Mouse (Mus musculus): ENCODE data around the gene Rnf223.

Gene Rnf223

DNA sequence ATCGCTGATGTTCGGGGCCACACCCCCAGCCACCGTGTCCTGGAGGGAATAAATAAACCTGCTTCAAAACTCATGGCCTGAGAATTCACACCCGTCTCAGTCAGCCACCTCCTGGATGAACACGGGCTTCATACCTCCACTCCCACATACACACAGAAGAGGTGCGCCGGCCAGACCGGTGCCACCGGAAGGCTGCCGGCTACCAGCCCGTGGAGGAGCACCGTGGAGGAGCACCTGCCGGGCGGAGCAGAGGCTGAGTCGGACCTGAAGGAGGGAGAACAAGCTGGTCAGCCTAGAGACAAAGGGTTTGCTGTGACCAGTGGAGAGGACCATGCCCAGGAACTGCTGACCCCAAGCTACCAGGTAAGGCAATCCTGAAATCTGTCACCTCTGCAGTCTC, at the start of gene Rnf223:
TSS of gene Rnf223 (plus strand) at position 78 of the 400 bp plus-strand sequence.
- CTCF ChIA-PET: no interaction called here

DNA sequence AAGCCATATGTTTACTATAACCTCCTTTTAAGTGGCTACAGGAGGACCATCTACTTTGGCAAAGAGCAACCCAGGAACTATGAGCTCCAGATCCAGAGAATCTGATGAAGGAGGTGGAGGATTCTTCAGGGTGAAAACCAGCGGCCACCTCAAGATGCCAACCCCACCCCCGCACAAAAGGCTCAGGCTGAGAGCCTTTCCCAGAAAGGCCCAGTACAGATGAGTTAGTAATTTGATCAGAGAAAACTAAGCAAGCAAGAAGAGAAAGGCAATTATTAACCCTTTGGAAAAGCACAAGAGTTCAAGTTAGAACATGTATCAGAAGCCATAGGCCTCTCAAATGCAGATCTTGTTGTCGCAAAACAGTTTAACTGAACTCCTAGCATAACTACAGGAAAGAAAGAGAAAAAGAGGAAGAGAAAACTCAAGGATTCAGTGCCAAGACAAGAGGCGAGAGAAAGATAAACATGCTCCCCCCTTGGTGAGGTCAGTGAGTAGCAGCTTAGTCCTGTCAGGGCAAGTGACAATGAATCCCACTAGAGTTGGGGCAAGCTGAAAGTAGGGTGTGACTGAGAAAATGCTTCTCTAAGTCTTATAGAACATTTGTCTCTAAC, 47.6 kb upstream of the Rnf223 start:
- CTCF ChIA-PET: no interaction called here

DNA sequence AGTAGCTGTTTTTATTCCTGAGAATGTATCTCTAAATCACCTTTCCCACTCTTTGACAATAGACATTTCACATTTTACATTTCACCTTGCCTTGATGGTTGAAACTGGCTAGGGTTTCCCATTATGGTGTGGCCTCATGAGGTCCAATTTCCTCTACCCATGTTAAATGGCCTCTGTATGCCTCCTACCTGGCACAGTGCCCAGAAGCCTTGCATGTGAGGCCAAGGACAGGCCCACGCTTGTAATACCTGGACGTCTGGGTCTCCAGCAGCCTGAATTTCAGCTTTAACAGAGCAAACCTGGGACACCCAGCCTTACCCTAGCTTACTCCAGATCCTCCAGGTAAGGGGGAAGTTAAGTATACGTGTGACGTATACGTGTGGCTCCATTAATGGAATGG, 47.0 kb upstream of the Rnf223 start:
- CTCF ChIA-PET: no interaction called here

DNA sequence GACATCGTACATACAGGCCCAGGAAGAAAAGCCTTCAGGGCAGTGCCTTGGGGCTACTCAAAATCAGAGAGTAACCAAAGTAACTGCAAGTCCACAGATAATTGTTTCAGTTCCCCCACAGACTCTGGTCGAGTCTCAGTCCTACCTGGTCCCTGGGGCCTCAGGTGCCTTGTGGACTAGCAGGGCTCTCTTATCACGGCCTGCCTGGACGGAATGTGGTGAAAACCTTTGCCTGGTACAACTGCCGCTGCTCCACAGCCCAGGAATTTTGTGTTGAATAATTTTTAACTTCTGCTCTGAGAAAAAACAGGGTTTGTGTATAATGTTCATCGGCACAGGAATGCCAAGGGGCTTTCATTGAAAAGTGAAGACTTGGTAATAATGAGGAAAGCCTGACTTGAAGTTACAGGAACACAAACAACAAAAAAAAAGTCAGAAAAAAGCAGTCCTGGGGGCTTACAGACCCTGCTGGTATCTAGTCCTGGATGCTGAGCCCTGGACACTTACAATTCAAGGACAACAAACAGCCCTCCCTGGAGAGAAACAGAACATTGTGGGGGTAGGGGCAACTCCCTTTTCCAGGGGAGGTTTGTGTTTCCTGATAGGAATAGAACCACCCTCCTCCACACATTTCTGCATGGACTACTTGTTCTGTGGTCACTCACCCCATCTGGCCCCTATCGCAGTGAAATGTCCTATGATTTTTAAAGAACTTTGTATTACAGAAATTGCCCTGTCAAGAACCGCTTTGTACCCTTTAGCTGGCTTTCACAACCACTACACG, 46.0 kb upstream of the Rnf223 start:
- CTCF ChIA-PET: no interaction called here

DNA sequence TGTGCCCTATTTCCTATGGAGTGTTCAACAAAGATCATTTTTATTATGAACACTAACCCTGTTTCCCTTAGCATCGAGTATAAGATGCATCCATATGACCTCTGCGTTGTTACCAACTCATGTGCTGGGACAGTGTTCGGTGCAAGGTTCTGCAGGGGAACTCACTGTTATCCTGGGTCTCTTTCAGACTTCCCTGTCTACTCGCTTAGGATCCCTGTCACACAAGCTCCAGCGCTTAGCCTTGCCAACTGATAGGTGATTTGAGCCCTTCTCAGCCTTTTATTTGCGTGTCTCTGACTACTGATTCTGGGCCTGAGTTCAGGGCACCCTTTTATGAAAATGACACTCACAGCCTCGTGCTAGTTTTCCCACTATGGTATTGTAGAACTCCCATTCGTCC, 45.1 kb upstream of the Rnf223 start:
- CTCF ChIA-PET: no interaction called here

DNA sequence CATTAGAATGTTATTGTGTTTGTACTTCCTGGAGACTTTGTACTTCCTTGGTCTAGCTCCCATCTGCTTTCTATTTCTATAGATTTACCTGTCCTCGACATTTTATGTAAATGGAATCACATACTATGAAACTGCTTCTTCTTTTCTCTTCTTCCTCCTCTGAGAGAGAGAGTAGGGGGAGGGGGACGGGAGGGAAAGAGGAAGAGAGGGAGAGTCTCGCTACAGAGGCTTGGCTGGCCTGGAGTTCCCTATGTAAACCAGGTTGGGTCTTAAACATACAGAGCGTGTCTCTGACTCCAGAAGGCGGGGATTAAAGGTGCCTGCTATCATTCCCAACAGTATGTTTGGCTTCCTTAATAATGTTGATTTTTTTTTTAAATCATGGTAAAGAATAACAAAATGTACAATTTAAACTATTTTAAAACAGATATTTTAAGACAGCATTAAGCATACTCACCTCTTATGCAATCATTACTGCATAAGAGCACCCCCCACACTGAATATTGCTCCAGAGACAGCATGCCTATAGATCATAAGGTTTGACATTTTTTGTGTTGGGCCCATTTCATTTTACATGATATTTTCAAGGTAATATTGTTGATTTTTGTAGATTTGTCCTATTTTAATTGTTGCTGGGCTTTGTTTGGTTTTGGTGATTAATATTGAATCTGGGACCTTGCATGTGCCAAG, 42.8 kb upstream of the Rnf223 start:
- CTCF ChIA-PET: no interaction called here

DNA sequence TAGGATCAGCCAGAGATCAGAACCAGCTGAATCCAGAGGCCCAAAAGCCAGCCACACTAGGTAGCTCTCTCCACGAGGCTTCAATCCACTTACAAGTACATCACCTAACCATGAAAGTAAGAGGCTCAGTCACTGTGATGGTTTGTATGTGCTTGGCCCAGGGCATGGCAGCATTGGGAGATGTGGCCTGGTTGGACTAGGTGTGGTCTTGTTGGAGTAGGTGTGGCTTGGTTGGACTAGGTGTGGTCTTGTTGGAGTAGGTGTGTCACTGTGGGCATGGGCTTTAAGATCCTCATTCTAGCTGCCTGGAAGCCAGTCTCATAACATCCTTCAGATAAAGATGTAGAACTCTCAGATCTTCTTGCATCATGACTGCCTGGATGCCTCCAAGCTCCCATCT, 39.1 kb upstream of the Rnf223 start:
- CTCF ChIA-PET: no interaction called here

DNA sequence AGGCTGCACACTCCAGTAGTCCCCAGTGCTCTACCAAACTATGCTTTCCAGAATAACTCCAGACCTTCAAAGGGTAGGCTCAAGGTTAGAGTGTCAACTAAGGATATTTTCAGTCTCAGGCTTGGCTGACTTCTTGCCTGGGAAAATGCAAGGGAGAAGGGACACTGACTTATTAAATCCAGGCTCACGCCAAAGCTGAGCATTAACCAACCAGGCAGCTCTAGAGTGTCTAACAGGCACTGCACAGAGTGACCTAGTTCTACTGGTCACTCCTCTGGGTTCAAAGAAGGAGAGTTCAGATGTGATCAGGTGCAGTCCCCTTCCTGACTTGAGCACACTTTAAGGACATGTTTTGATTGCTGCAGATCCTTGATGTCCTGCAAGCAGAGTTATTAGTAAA, 37.5 kb upstream of the Rnf223 start:
- CTCF ChIA-PET: interaction anchor here (0.6 kb wide), 1 partner anchor 15 kb away, joined by 7 read pairs; no protein-coding TSS in a partner anchor

DNA sequence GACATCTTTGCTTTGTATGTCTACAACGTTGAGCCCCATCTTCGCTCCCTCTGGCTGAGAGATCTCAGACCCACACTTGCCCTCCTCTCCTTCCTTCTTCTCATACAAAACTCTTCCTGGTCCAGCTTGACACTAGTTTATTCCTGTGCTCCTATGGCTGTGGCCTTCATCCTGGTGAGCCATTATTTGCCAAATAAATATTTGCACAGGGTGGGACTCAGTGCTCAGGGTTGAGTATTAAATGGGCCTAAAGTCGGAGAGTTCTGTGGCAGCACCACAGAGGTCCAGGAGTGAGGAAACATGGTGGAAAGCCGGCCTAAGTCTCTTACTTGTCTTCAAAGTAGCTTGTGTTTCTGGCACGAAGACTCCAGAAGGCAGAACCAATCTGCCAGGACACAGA, 36.6 kb upstream of the Rnf223 start:
- CTCF ChIA-PET: interaction anchor here (0.6 kb wide), 1 partner anchor 112 kb away, joined by 7 read pairs; no protein-coding TSS in a partner anchor

DNA sequence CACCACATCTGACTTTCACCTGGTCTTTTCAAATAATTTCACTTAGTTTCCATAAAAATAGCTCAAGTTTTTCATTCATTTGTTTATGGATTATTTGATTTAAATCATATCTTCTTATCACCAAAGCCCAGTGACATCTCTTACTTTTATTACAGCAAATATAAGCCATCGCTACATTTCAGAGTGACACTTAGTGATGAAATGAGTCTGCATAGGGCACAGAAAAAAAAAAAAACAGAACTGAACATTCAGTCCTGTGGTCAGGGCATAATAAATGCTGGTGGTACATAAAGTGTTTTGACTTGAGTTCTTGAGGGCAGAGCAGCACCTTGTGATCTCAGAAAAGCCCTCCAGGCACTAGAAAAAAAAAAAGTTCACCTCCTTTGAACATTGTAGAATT, 34.1 kb upstream of the Rnf223 start:
- CTCF ChIA-PET: no interaction called here

DNA sequence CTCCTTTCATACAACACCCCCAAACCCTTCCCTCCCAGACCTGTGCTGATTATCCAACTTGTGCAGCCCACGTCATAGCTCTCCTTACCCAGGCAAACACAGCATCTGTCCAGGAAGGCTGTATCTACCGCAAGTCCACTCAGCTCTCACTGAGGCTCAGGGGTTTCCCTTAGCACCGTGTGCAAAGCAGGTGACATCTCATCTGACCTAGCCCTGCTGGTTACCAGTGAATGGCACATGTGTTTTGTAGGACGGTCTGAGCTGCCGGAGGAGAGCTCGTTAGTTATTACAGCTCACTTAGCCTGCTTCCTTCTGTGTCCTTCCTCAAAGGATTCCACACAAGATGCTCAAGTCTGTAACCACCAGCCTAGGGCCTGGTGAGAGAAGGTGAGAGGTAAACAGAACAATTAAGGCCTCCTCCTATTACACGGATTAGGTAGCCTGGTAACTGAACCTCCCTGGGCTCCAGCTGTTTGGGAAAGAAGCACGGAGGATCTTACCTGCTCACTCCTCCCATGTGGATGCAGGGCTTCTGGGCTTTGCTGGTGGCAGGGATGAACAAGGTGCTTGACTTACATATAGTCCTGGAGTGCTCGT, 32.4 kb upstream of the Rnf223 start:
- CTCF ChIA-PET: interaction anchor here (0.9 kb wide), 1 partner anchor 11 kb away, joined by 3 read pairs; no protein-coding TSS in a partner anchor

DNA sequence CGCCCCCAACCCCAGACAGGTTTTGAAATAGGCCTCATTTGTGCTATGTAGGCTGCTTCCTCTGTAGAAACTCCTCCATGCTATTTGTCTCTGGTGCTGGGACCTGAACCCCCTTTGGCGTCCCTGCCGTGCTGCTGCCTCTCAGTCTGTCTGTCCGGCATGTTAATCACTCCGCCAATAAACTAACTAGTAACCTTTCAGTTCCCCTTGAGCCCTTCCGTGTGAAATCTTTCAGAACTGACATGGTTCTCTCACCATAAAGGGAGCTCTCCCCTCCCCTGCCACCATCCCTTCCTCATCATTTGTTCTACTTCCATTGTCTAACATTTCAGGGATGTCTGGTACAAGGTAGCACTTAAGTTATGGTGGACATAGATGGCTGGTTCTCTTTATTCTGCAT, 30.9 kb upstream of the Rnf223 start:
- CTCF ChIA-PET: no interaction called here

DNA sequence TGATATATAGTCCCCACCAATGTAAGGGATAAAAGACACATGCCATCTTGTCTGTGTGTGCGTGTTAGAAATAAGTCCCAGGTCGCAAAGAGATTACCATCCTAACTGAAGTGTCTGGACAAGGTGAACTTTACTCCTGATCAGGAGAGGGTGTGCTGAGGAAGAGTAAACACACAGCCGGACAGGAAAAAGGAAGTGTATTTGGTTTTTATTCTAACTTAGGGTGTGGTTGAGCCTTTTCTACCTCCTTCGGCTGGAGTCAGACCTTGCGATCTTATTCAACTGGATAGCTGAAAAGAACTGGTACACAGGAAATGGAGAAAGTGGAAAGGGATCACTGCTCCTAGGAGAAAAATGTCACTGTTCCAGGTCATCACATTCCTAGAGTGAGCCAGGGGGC, 29.8 kb upstream of the Rnf223 start:
- CTCF ChIA-PET: no interaction called here

DNA sequence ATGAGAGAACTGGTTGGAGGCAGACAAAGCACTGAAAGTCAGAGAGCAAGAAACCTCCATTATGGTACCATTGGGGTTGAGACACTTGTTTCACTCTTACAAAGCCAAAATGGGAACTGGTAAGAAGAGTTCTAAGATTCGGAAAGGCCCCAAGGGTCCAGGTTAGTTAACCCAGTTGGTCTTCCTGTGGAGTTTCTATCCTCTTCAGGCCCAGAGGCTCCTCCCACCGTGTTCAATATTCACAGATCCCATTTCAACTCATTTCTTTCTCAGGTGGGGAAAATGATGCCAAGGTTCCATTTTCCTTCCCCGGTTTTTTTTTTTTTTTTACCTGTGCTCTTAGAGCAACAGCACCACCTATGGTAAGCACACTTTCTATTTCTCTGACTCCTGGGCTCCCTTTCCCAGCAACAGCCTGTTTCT, 28.8 kb upstream of the Rnf223 start:
- CTCF ChIA-PET: interaction anchor here (0.7 kb wide), 1 partner anchor 17 kb away, joined by 6 read pairs; no protein-coding TSS in a partner anchor

DNA sequence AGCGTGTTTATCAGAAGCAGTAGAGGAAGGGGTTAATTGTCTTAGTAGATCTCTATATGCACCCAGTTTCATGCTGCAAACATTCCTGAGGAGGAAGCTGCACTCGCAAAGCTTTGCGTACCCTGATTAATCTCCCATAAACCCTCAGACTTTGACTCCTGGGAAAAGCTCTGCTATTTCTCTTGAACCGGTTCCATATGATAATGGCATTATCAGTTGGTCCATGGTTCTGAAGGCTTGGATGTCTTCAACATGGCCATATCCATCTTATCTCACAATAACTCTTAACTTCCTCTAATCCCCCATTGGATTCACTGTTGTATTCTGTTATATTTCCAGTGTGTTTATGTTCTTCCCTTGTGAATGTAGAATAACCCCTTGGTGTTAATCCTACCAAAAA, 27.0 kb upstream of the Rnf223 start:
- CTCF ChIA-PET: no interaction called here

DNA sequence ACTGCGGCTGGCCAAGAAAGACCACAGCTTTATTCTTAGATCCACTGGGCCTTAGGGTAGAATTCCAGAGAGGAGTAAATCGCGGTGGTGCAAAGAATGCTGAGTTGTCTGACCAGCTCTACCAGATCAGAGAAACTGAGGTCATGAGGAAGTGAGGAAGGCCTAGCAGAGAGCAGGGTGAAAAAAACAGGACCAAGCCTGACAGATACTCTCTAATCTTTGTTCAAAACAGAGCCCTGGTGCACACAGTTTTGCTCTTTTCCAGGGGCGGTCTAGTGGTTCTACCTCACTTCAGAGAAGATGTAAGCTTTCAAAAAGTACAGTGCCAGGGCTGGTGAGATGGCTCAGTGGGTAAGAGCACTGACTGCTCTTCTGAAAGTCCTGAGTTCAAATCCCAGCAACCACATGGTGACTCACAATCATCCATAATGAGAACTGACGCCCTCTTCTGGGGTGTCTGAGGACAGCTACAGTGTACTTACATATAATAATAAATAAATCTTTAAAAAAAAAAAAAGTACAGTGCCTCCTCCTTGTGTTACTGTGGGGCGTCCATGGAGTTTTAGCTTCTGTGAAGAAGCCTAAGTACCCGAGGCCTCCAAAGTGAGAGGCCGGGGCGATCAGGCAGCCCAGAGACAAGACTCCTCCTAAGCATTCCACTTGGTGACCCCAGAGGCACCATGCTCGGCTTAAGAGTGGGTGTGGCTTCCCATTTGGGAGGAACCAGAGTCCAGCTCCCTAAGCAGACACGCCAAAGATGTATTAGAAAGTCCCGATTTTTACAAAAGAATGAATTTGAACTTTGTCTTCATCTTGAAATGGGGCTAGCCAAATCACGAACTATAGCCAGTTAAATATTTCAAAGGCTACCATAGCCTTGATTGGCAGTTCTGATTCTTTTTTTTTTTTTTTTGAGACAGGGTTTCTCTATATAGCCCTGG, 21.4 kb upstream of the Rnf223 start:
- CTCF ChIA-PET: interaction anchor here (0.5 to 1.1 kb wide), 5 partner anchors 11 to 104 kb away, joined by 3 to 7 read pairs (median 3); no protein-coding TSS in a partner anchor

DNA sequence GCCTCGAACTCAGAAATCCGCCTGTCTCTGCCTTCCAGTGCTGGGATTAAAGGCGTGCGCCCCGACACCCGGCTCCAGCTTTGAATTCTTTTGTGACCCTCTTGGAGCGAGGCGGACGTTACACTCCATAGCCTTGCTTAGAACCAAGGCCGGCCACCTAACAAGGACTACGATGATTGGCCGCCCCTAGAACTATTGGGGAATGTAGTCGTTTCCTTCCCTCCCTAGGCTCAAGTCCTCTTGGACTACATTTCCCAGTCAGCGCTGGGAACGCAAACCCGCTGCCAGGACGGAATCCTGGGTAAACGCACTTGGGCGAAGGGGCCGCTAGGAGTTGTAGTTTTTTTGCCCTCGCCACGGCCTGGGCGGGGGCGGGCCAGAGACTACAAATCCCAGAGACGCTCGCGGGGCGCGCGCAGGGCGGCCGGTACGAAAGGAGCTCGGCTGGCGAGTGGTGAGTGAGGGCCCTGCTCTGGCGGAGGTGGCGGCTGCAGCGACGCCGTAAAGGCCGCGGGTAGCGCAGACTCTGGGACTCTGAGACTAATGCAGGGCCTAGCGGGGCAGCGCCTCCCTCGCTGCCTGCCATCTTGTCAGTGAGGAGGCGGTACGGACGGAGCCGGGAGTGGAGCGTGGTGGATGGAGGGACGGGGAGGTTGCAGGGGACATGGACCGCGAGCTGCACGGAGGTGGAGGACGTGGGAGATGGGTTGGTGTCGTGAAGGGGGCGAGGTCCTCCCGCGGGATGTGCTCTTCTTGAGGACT, 20.6 kb upstream of the Rnf223 start, which contains the start of gene 9430015G10Rik:
TSS of gene 9430015G10Rik (plus strand) at position 413 of the 762 bp plus-strand sequence.
- CTCF ChIA-PET: interaction anchor here (0.5 to 0.9 kb wide), 4 partner anchors 32 to 105 kb away, joined by 3 to 7 read pairs (median 3); no protein-coding TSS in a partner anchor

DNA sequence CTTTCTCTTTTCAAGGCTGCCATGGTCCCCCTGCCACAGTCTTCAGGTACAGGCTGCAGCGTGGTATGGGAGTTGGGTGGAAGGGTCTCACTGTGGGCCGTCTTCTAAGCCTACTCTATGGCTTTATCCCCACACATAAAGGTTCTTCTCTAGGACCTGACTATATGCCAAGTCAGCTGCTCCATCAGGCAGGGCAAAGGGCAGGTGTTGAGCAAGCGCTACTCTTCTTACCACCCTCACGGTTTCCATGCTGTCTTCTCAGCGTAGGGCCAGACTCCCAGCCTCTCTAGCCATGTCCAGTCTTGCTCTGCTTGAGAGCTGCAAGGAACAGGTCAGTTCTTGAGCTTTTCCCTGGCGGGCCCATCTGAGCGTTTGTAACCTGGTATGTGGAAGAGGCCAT, 6.2 kb upstream of the Rnf223 start:
- CTCF ChIA-PET: no interaction called here

DNA sequence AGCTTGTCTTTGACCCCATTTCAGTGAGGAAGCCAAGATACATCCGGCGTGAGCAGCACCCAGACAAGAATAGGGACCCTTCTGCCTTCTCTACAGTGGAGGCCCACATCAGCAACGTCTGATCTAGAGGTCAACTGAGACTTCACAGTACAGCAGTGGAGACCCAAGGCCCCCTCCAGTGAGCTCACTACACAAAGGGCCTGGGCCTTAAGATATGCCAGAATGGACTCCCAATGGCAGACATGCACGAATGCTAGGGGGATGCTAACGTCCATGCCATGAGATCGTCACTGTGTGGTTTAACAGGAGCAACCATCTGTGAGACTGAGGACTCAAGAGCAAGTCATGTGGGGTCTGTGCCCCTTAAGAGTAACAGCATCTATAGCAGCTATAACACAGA, 4.9 kb upstream of the Rnf223 start:
- CTCF ChIA-PET: no interaction called here

DNA sequence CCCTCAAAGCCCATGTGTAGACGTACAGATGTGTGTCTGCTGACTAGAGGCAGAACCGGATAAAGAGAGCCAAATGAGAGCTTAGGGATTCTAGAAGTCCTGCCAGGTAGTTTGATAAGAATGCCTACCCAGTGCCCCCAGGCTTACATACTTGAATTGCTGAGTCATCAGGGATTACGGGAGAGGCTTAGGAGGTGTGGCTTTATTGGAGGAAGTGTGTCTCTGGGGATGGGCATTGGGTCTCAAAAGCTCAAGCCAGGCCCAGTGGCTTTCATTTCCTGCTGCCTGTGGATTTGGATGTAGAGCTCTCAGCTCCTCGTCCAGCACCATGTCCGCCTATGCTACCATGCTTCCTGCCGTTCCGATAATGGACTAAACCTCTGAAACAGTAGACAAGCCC, 3.5 kb upstream of the Rnf223 start:
- CTCF ChIA-PET: no interaction called here

Data from spleen, embryonic (tissue).